Mouse (Mus musculus): ENCODE measurements around the gene Hist1h2aa. TPM values are rescaled to one million over a fixed set of nuclear protein-coding genes. Genes with fewer than 3 reads are reported as not detected.

The Hist1h2aa gene
- total RNA-seq, 2 experiments from 2014 or later, result not detected

- no peak for DNase-seq (ENCODE audit: low spot score in 2 of 2)
Observed at GRCm38 (mm10) chr13:23942861-23943260, 8.6 kb downstream of the Hist1h2aa start.

- DNase-seq (ENCODE audit: low spot score in 2 of 2), result no peak
Observed at GRCm38 (mm10) chr13:23946254-23946653, 12.0 kb downstream of the Hist1h2aa start.

GRCm38 (mm10) chr13:23949484-23950246, 15.4 kb downstream of the Hist1h2aa start:
- DNase-seq (ENCODE audit: low spot score in 2 of 2), result no peak

GRCm38 (mm10) chr13:23950928-23951327, 16.7 kb downstream of the Hist1h2aa start:
- DNase-seq (ENCODE audit: low spot score in 2 of 2), result no peak

GRCm38 (mm10) chr13:23959776-23960175, 25.5 kb downstream of the Hist1h2aa start:
- DNase-seq (ENCODE audit: low spot score in 2 of 2), result no peak

- DNase-seq (ENCODE audit: low spot score in 2 of 2), result no peak
Observed at GRCm38 (mm10) chr13:23964909-23965308, 30.6 kb downstream of the Hist1h2aa start.

- peak in 1 of 2 experiments; percentile 11 for DNase-seq (ENCODE audit: low spot score in 2 of 2)
Observed at GRCm38 (mm10) chr13:23971870-23972269, 37.6 kb downstream of the Hist1h2aa start.

- DNase-seq (ENCODE audit: low spot score in 2 of 2), result no peak
Observed at GRCm38 (mm10) chr13:23972271-23972670, 38.0 kb downstream of the Hist1h2aa start.

Small RNA genes within 50 kb of the gene (microRNA-seq; reads per million reads assigned to microRNA genes)
- 0 reads per million in 2 experiments for gene Gm44344

Other genes with a start within 250 kb of the Hist1h2aa start
- gene Hist1h1t, start 238.6 kb upstream of the Hist1h2aa start, total RNA-seq (2021), result not detected
- gene Hist1h4c, start 236.0 kb upstream of the Hist1h2aa start, total RNA-seq (2021), result 100 to 1,000 TPM; 104 to 112 TPM
- 1 to 10 TPM; 4.1 to 4.2 TPM for gene Hfe, start 223.6 kb upstream of the Hist1h2aa start, total RNA-seq (2021)
- 10 to 100 TPM; 47.0 to 47.3 TPM for gene Hist1h1c, start 195.7 kb upstream of the Hist1h2aa start, total RNA-seq (2021)
- under 1 TPM; 0.62 to 0.63 TPM for gene Hist1h3c, start 188.9 kb upstream of the Hist1h2aa start, total RNA-seq (2021)
- gene Hist1h2bb, start 187.7 kb upstream of the Hist1h2aa start, total RNA-seq (2021), result 10 to 100 TPM; 15.7 to 19.5 TPM
- gene Hist1h2ab, start 183.3 kb upstream of the Hist1h2aa start, total RNA-seq (2021), result 10 to 100 TPM; 28.1 to 35.2 TPM
- 1 to 10 TPM; 7.6 to 9.4 TPM for gene Hist1h3b, start 182.2 kb upstream of the Hist1h2aa start, total RNA-seq (2021)
- gene Hist1h4b, start 177.4 kb upstream of the Hist1h2aa start, total RNA-seq (2021), result 10 to 100 TPM; 73.0 to 74.7 TPM
- gene Hist1h4a, start 173.2 kb upstream of the Hist1h2aa start, total RNA-seq (2021), result 10 to 100 TPM; 42.9 to 49.4 TPM
- gene Hist1h3a, start 172.1 kb upstream of the Hist1h2aa start, total RNA-seq (2021), result 10 to 100 TPM; 27.5 to 33.9 TPM
- gene Hist1h1a, start 170.8 kb upstream of the Hist1h2aa start, total RNA-seq (2021), result 10 to 100 TPM; 15.7 to 16.5 TPM
- gene Trim38, start 164.5 kb upstream of the Hist1h2aa start, total RNA-seq (2021), result not detected
- gene Slc17a2, start 127.5 kb upstream of the Hist1h2aa start, total RNA-seq (2021), result not detected
- gene Slc17a3, start 95.0 kb upstream of the Hist1h2aa start, total RNA-seq (2021), result not detected
- not detected for gene Slc17a1, start 66.7 kb upstream of the Hist1h2aa start, total RNA-seq (2021)
- not detected for gene Slc17a4, start 19.5 kb upstream of the Hist1h2aa start, total RNA-seq (2021)
- not detected for gene Hist1h2ba, start 306 bp upstream of the Hist1h2aa start, total RNA-seq (2021)
- 1 to 10 TPM; 1.7 to 3.6 TPM for gene Scgn, start 56.8 kb downstream of the Hist1h2aa start, total RNA-seq (2021)